Mouse (Mus musculus) spleen, adult 2 months (tissue): ENCODE measurements around the gene Banf1. TPM values are rescaled to one million over a fixed set of nuclear protein-coding genes. Genes with fewer than 3 reads are reported as not detected.
A peak's percentile ranks its signal among the peaks of the same experiment; 100 is the strongest.
"Not testable (repeated sequence)": the region's sequence is repeated elsewhere in the genome, so short reads cannot be mapped to it uniquely, and the experiment has no call there.

Experiments
- DNase-seq, 2 experiments: peaks; one replicate each; pipeline versions ENCODE4 v3.0.0 to v3.0.0-alpha.2; 2012 to 2021; ENCODE audit warnings: low spot score in 2 of 2, low read depth in 1 of 2
- H3K27ac ChIP-seq: fragments of 200-500 bp; 2 replicates; pipeline ENCODE4 v1.5.1; 2012; ENCODE audit warnings: low read length, inconsistent platforms; ENCODE audit not compliant: insufficient read depth
- H3K27me3 ChIP-seq: fragments of 200-500 bp; 2 replicates; pipeline ENCODE4 v1.6.1; 2012; ENCODE audit warnings: mild to moderate bottlenecking, moderate library complexity, low read length, inconsistent platforms; ENCODE audit not compliant: control insufficient read depth, insufficient read depth
- H3K36me3 ChIP-seq: fragments of 200-500 bp; 2 replicates; pipeline ENCODE4 v1.6.1; 2012; ENCODE audit warnings: mild to moderate bottlenecking, low read length, inconsistent platforms; ENCODE audit not compliant: control insufficient read depth, insufficient read depth
- H3K4me1 ChIP-seq: fragments of 200-500 bp; 2 replicates; pipeline ENCODE4 v1.6.1; 2011; ENCODE audit warnings: inconsistent platforms; ENCODE audit not compliant: control insufficient read depth, insufficient read depth, insufficient read length
- H3K4me3 ChIP-seq: fragments of 200-500 bp; 2 replicates; pipeline ENCODE4 v1.5.1; 2011; ENCODE audit warnings: mild to moderate bottlenecking, inconsistent platforms; ENCODE audit not compliant: insufficient read depth, insufficient read length; ENCODE audit errors: extremely low read depth
- CTCF ChIP-seq: fragments of 200-500 bp; IDR thresholded peaks from 2 replicates; pipeline ENCODE4 v1.5.1; 2011; ENCODE audit warnings: mild to moderate bottlenecking, inconsistent platforms; ENCODE audit not compliant: insufficient read depth, insufficient read length, insufficient replicate concordance; ENCODE audit errors: extremely low read depth
- POLR2A ChIP-seq: fragments of 200-500 bp; IDR thresholded peaks from 2 replicates; pipeline ENCODE4 v1.6.1; 2011; ENCODE audit warnings: low read depth, low read length, inconsistent platforms
- WGBS: fragments of 180-500 bp; shearing (Covaris S2); methylation state at CpG from one replicate; pipeline ENCODE4 v1.1.7; 2018; 5-methylcytosine and 5-hydroxymethylcytosine counted together
- polyA plus RNA-seq: library from polyadenylated mRNA; depleted of rRNA; stranded (reverse); fragments of >200 nt; gene quantifications from 2 replicates; pipeline ENCODE4 v1.2.3, GENCODE M21; 2012

The Banf1 gene
- polyA plus RNA-seq, 1 experiment: 79.8 TPM

DNA sequence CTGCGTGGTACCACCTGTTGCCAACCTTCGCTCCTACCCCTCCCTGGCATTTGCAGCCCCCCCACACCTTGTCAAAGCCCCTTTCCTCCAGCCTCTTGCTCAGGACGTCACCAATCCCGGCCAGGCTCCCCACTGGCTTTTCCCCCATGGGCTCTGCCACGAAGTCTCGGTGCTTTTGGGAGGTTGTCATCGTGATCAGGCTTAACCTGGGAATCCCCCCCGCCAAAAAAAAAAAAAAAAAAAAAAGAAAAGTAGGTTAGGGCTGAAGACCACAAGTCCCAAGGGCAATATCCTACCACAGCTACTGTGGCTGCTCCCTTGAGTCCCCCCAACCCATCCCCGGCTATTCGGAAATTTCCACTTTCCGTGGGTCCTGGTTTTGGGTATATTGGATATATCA, 1.2 kb downstream of the Banf1 start:
- H3K27me3 ChIP-seq: no peaks in the 10 kb centered on the region
- peak overlapping the region; percentile 36; the same call in 1 of the 2 replicates for H3K27ac ChIP-seq
- H3K4me1 ChIP-seq: peaks cover 4% of the 10 kb centered on the region
- no peak for DNase-seq
- WGBS: 5% methylated on average over 11 of the region's 11 CpGs
- H3K4me3 ChIP-seq: peak overlapping the region; percentile 100
- TF ChIP-seq POLR2A (no peak), CTCF (no peak)
- H3K36me3 ChIP-seq: peaks cover 21% of the 10 kb centered on the region

GRCm38 (mm10) chr19:5364124-5364523, 2.8 kb downstream of the Banf1 start:
- Histone ChIP-seq H3K36me3 (peaks cover 10% of the 10 kb centered on the region), H3K27me3 (no peaks in the 10 kb centered on the region), H3K27ac (no peak overlapping the region), H3K4me3 (no peak overlapping the region), H3K4me1 (peaks cover 4% of the 10 kb centered on the region)
- no peak for DNase-seq
- no peak for TF ChIP-seq CTCF
- TF ChIP-seq POLR2A: no peak
- 53% methylated on average over 2 of the region's 2 CpGs for WGBS

DNA sequence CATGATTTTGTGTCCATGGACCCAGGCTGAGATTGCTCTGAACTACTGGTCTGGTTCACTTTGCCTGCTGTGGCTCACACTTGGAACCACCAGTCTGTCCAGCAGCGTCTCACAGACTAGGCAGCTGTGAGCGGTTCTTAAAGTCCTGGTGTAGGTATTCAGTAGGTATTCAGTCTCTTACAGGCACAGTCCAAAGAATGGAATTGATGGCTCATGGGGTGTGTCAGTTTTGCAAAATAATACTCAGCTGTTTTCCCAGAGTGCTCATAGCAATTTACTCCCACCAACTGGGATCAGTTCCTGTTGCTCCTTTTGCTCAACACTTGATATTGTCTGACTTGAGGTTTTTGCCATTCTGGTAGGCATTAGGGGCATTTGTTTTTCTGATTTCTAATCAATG, 4.8 kb downstream of the Banf1 start:
- TF ChIP-seq CTCF (no peak), POLR2A (no peak)
- Histone ChIP-seq H3K27ac (no peak overlapping the region), H3K4me3 (no peak overlapping the region), H3K27me3 (no peaks in the 10 kb centered on the region), H3K36me3 (peaks cover 4% of the 10 kb centered on the region), H3K4me1 (peaks cover 3% of the 10 kb centered on the region)
- 93% methylated on average over 2 of the region's 2 CpGs for WGBS
- no peak for DNase-seq

GRCm38 (mm10) chr19:5356080-5356479, 10.9 kb downstream of the Banf1 start:
- Histone ChIP-seq H3K4me1 (no peaks in the 10 kb centered on the region), H3K27ac (no peak overlapping the region), H3K4me3 (no peak overlapping the region), H3K36me3 (no peaks in the 10 kb centered on the region), H3K27me3 (no peaks in the 10 kb centered on the region)
- TF ChIP-seq POLR2A (no peak), CTCF (no peak)
- no peak for DNase-seq
- no CpG with 5 or more reads among the region's 1 CpGs for WGBS

- Histone ChIP-seq H3K4me1 (peaks cover 2% of the 10 kb centered on the region), H3K36me3 (no peaks in the 10 kb centered on the region), H3K27ac (no peak overlapping the region), H3K4me3 (no peak overlapping the region), H3K27me3 (no peaks in the 10 kb centered on the region)
- no peak for TF ChIP-seq CTCF
- no peak for TF ChIP-seq POLR2A
- DNase-seq: no peak
- 77% methylated on average over 2 of the region's 2 CpGs for WGBS
Measured at GRCm38 (mm10) chr19:5353609-5354008, 13.4 kb downstream of the Banf1 start.

DNA sequence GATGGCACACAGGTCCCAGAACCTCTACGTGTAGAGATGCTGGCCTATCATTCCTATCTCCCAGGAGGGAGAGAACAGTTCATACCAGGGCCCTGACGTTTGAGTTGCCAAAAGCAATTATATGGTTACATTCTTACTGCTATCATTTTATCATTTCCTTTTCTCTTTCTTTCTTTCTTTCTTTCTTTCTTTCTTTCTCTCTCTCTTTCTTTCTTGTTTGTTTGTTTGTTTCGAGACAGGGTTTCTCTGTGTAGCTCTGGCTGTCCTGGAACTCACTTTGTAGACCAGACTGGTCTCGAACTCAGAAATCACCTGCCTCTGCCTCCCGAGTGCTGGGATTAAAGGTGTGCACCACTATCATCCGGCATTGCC, 17.5 kb downstream of the Banf1 start, which contains the start of gene Cst6:
Gene Cst6 (minus strand): TSS at position 73 of the 372 bp plus-strand sequence.
- 72% methylated on average over 6 of the region's 6 CpGs for WGBS
- H3K4me1 ChIP-seq, H3K36me3 ChIP-seq, H3K27me3 ChIP-seq, H3K27ac ChIP-seq, DNase-seq: not testable (repeated sequence)
- peak within 1 kb of the TSS; percentile 39; the same call in 1 of the 2 replicates for H3K4me3 ChIP-seq

GRCm38 (mm10) chr19:5348526-5349501, 18.2 kb downstream of the Banf1 start:
- no peaks in the 10 kb centered on the region for H3K27me3 ChIP-seq
- H3K4me3 ChIP-seq: peak overlapping the region; percentile 39; the same call in 1 of the 2 replicates
- DNase-seq: peak in 1 of 2 experiments; percentile 21
- whole genome bisulfite sequencing: 7% methylated on average over 34 of the region's 34 CpGs
- H3K27ac ChIP-seq: no peak overlapping the region
- H3K4me1 ChIP-seq: peaks cover 2% of the 10 kb centered on the region
- TF ChIP-seq POLR2A (no peak), CTCF (no peak)
- no peaks in the 10 kb centered on the region for H3K36me3 ChIP-seq
